Mouse (Mus musculus) liver, embryonic 14.5 days (tissue): ENCODE data around the gene Bnipl. TPM values are rescaled to one million over a fixed set of nuclear protein-coding genes. Genes with fewer than 3 reads are reported as not detected.
A peak's percentile ranks its signal among the peaks of the same experiment; 100 is the strongest.

Source experiments
- ATAC-seq: fragments of 200-750 bp; cut with Nextera tagmentation; 2 replicates; pipeline ENCODE4 v1.8.0; 2017; ENCODE audit warnings: moderate number of reproducible peaks, mild to moderate bottlenecking, moderate library complexity; ENCODE audit not compliant: insufficient read depth
- DNase-seq, 3 experiments: peaks; one replicate each; pipeline ENCODE4 v3.0.0-alpha.2; 2012 to 2013; ENCODE audit warnings: low read depth in 3 of 3, low spot score in 3 of 3
- H3K27ac ChIP-seq: fragments of 300-500 bp; sonication (generic); 2 replicates; pipeline ENCODE4 v1.5.1; 2014; ENCODE audit warnings: moderate library complexity, mild to moderate bottlenecking, control low read depth, inconsistent platforms
- H3K27me3 ChIP-seq: fragments of 300-500 bp; sonication (generic); 2 replicates; pipeline ENCODE4 v1.6.1; 2014; ENCODE audit warnings: mild to moderate bottlenecking, low read length, moderate library complexity; ENCODE audit not compliant: control insufficient read depth, insufficient read depth
- H3K36me3 ChIP-seq: fragments of 300-500 bp; sonication (generic); replicated peaks from 2 replicates; pipeline ENCODE4 v1.6.1; 2014; ENCODE audit warnings: low read depth; ENCODE audit not compliant: control insufficient read depth, insufficient read depth
- H3K4me1 ChIP-seq, 2 experiments: fragments of 200-500 bp in 1 of 2; fragments of 300-500 bp in 1 of 2; sonication (generic) in 1 of 2; replicated peaks; 2 replicates each; pipeline ENCODE4 v1.6.1; 2012 to 2014; ENCODE audit warnings: antibody characterized with exemption in 1 of 2, inconsistent platforms in 1 of 2, low read length in 1 of 2; ENCODE audit not compliant: control insufficient read depth in 2 of 2, insufficient read depth in 2 of 2
- H3K4me2 ChIP-seq: fragments of 300-500 bp; sonication (generic); 2 replicates; pipeline ENCODE4 v1.6.1; 2014; ENCODE audit warnings: low read depth, mild to moderate bottlenecking, control low read depth, moderate library complexity
- H3K4me3 ChIP-seq, 2 experiments: fragments of 200-500 bp in 1 of 2; fragments of 300-500 bp in 1 of 2; sonication (generic) in 1 of 2; 2 replicates each; pipeline ENCODE4 v1.5.1; 2012 to 2014; ENCODE audit warnings: low read depth in 2 of 2, low read length in 2 of 2, mild to moderate bottlenecking in 2 of 2, control low read depth in 1 of 2, inconsistent platforms in 1 of 2, moderate library complexity in 1 of 2; ENCODE audit not compliant: insufficient read depth in 1 of 2
- H3K9ac ChIP-seq: fragments of 300-500 bp; sonication (generic); replicated peaks from 2 replicates; pipeline ENCODE4 v1.6.1; 2014; ENCODE audit warnings: mild to moderate bottlenecking, control low read depth, moderate library complexity
- H3K9me3 ChIP-seq: fragments of 300-500 bp; sonication (generic); 2 replicates; pipeline ENCODE4 v1.6.1; 2016; ENCODE audit warnings: low read length, mixed read lengths; ENCODE audit not compliant: control insufficient read depth
- CTCF ChIP-seq: IDR thresholded peaks from 2 replicates; pipeline ENCODE4 v1.5.1; 2016; ENCODE audit warnings: antibody characterized with exemption, low read depth, control low read depth
- EP300 ChIP-seq: IDR thresholded peaks from 2 replicates; pipeline ENCODE4 v1.6.1; 2016; ENCODE audit warnings: antibody characterized with exemption, low read depth
- WGBS: fragments of 180-500 bp; shearing (Covaris S2); extraction: QIAGEN DNeasy Blood & Tissue Kit; methylation state at CpG from one replicate; pipeline ENCODE4 v1.1.7; 2014; ENCODE audit not compliant: insufficient replicate concordance; 5-methylcytosine and 5-hydroxymethylcytosine counted together
- polyA plus RNA-seq, 2 experiments: library from polyadenylated mRNA; depleted of rRNA in 1 of 2; stranded (reverse) in 1 of 2; unstranded in 1 of 2; fragments of >200 nt; fragmentation: Nextera tagmentation in 1 of 2; extraction: Ambion mirVana in 1 of 2; gene quantifications; 2 replicates each; pipeline versions ENCODE4 v1.2.1 to v1.2.3; 2012 to 2014

The Bnipl gene
- polyA plus RNA-seq, 2 experiments: 0.04 TPM; not detected in 1

DNA sequence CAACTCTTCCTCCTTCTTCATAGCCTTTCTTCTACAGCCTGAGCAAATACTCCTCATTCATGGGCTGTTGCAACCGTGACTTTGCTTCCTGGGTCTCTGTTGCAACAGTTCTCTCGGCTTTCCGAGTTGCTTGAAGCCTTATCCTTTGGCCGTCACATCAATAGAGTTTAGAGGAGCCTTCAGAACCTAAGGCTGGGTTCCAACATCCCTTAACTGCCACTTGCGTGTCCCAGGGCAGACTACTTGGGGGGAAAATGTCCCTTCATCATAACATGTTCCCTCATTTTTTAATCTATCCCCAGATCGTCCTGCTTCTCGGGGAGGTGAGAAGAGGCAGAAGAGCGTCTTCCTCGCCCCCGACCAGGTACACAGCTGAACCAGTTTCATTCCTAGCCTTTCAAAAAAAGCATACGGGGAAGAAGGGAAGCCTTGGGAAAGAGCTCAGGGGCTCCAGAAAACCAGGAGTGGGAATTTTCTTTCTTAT is 31.4 kb upstream of the Bnipl start:
- DNase-seq: peak; percentile 49 to 61 (median 53)
- Histone ChIP-seq H3K9me3 (no peaks in the 10 kb centered on the region), H3K9ac (peak overlapping the region; percentile 95), H3K4me1 (peaks cover 13 to 30% of the 10 kb centered on the region in 2 experiments), H3K36me3 (no peaks in the 10 kb centered on the region; the same call in 1 of the 2 replicates), H3K27me3 (no peaks in the 10 kb centered on the region), H3K27ac (peak overlapping the region; percentile 82), H3K4me3 (peak overlapping the region; percentile 75 to 88), H3K4me2 (peak overlapping the region; percentile 87)
- TF ChIP-seq CTCF: no peak
- ATAC-seq: peak; percentile 19; the same call in 1 of the 2 replicates
- WGBS: 1% methylated on average over 11 of the region's 11 CpGs

DNA sequence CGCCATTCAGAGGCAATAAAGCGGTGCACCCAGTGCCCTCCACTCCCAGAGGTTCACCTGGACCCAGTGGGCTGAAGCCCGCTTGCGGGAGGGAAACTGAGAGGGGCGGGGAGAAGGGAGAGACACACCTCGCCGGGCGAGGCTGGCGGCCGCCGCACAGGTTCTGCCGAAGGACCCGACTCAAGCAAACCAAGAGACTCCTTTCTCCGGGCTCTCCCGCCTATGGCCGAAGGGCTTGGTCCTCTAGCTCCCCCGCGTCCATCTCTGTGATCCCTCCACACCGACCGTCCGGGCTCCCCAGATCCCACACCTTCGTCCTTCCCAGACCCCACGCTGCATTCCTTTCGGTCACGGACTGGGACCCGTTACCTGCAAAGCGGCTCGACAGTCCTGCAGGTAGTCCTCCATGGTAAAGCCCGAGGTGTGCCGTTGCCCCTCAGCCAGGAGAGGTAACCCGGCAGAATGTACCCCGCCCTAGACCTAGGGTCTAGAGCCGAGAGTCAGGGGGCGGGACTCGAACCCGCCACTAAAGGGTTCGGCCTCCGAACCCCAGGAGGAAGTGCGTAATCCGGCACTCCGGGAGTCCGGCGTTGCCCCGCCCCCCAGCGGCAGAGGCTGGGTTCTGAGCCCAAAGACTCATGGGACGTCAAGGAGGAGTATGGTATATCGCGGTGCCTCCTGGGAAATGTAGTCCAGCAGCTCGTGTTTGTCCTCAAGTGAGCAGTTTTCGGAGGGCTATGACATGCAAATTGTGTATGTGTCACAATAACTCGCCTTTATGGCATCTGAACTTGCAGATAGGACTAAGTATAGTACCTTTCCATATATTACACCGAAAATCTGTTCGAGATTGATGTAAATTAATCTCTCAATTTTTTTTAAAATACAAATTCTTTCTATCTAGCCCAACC is 30.5 kb upstream of the Bnipl start, which contains the start of the genes Mindy1 and Prune1:
Mindy1 (plus strand) TSS at position 130 of the 911 bp plus-strand sequence.
Prune1 (minus strand) TSS at position 861 of the 911 bp plus-strand sequence.
- peak within 1 kb of the TSS; percentile 85 for H3K27ac ChIP-seq
- WGBS: under 1% methylated on average over 53 of the region's 53 CpGs
- H3K27me3 ChIP-seq: no peaks in the 10 kb centered on the region
- peak; percentile 85 for ATAC-seq
- H3K4me3 ChIP-seq: peak within 1 kb of the TSS; percentile 83 to 88
- TF ChIP-seq CTCF: peak; percentile 69
- no peak for TF ChIP-seq EP300
- peak; percentile 97 to 98 (median 98) for DNase-seq
- peak within 1 kb of the TSS; percentile 87 for H3K4me2 ChIP-seq
- H3K9ac ChIP-seq: peak within 1 kb of the TSS; percentile 95
- no peaks in the 10 kb centered on the region; the same call in 1 of the 2 replicates for H3K36me3 ChIP-seq
- H3K9me3 ChIP-seq: no peaks in the 10 kb centered on the region
- peaks cover 18 to 37% of the 10 kb centered on the region in 2 experiments for H3K4me1 ChIP-seq

DNA sequence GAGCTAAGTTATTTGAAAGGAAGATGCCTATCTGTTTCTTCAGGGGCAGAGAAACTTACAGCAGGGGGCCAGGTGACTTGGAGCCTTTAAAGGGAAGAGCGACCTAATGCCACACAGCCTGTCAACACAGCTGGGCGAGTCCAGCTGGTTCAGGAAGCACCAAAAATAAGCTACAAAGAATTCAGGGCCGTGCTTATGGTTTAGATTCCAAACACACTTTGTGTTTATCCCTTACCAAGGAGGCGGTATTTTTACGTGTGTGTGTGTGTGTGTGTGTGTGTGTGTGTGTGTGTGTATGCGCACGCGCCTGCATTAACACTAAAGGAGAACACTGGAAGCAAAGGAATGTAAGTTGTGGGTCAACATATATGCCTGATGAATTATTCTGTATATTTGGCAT is 29.8 kb upstream of the Bnipl start:
- peak overlapping the region; percentile 95 for H3K9ac ChIP-seq
- no peaks in the 10 kb centered on the region for H3K27me3 ChIP-seq
- TF ChIP-seq EP300 (no peak), CTCF (no peak)
- 12% methylated on average over 8 of the region's 8 CpGs for WGBS
- H3K4me1 ChIP-seq: peaks cover 18 to 36% of the 10 kb centered on the region in 2 experiments
- H3K36me3 ChIP-seq: no peaks in the 10 kb centered on the region; the same call in 1 of the 2 replicates
- ATAC-seq (no peak), DNase-seq (no peak)
- H3K9me3 ChIP-seq: no peaks in the 10 kb centered on the region
- peak overlapping the region; percentile 87 for H3K4me2 ChIP-seq
- H3K27ac ChIP-seq: peak overlapping the region; percentile 85
- H3K4me3 ChIP-seq: peak overlapping the region; percentile 83 to 88

DNA sequence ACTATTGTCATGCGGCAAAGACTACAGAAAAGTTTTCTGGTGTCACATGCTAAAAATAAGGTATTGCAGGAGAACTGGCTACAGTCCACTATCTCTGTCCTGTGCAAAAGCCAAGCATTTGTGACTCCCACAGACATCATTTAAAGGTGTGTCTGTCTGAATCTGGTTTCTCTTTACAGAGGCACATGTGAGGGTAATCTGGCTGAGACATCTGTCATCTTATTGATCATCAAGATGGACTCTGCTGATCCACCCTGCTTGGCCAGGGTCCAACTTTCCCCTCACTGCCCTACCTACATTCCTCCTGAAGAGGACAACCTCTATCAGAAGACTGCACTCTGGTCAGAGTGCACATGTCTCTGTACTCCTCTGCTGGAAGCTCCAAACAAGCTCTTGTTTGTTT is 26.2 kb upstream of the Bnipl start:
- H3K4me3 ChIP-seq: no peak overlapping the region
- DNase-seq: peak in 2 of 3 experiments; percentile 57 to 70
- H3K4me2 ChIP-seq: no peak overlapping the region
- 64% methylated on average over 1 of the region's 1 CpGs for WGBS
- H3K27me3 ChIP-seq: no peaks in the 10 kb centered on the region
- ATAC-seq: no peak
- no peaks in the 10 kb centered on the region for H3K36me3 ChIP-seq
- TF ChIP-seq CTCF (no peak), EP300 (no peak)
- peaks cover 17 to 29% of the 10 kb centered on the region in 2 experiments for H3K4me1 ChIP-seq
- no peak overlapping the region for H3K9ac ChIP-seq
- no peaks in the 10 kb centered on the region for H3K9me3 ChIP-seq
- peak overlapping the region; percentile 30 for H3K27ac ChIP-seq

DNA sequence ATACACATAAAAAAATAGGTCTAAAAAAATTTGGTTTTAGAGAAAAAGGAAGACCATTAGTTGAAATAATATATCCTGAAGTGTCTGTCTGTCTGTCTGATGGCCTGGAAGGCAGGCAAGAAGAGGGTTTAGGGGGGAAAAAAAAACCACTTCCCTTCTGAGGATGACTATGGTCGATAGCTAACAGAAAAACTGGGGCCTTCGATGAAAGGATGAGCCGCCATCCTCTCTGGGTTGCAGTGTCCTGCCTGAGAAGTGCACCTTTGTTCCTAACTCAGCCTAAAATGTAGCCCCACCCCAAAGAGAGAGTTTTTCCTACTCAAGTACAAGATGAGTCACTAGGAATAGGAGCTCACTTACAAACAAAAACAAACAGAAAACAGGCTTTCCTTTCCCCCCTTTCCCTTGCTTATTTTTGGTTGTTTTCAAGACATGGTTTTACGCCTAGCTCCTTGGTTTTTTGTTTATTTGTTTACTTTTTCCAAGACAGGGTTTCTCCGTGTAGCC is 25.5 kb upstream of the Bnipl start:
- no peak for ATAC-seq
- peaks cover 17 to 29% of the 10 kb centered on the region in 2 experiments for H3K4me1 ChIP-seq
- WGBS: 40% methylated on average over 5 of the region's 5 CpGs
- no peaks in the 10 kb centered on the region for H3K27me3 ChIP-seq
- DNase-seq: no peak
- H3K9ac ChIP-seq: no peak overlapping the region
- TF ChIP-seq EP300 (no peak), CTCF (no peak)
- H3K27ac ChIP-seq: peak overlapping the region; percentile 30
- H3K36me3 ChIP-seq: no peaks in the 10 kb centered on the region
- H3K9me3 ChIP-seq: no peaks in the 10 kb centered on the region
- H3K4me3 ChIP-seq: no peak overlapping the region
- no peak overlapping the region for H3K4me2 ChIP-seq
